Mouse (Mus musculus) small intestine, adult 2 months (tissue): Measurements from ENCODE around the gene Lcp1. TPM values are rescaled to one million over a fixed set of nuclear protein-coding genes. Genes with fewer than 3 reads are reported as not detected.

Experiments used
- H3K27ac ChIP-seq: fragments of 200-500 bp; 2 replicates; pipeline ENCODE4 v1.5.1; 2012; ENCODE audit warnings: low read depth, low read length, control low read depth, inconsistent platforms; ENCODE audit not compliant: insufficient read depth
- H3K27me3 ChIP-seq: fragments of 200-500 bp; 2 replicates; pipeline ENCODE4 v1.6.1; 2012; ENCODE audit warnings: mild to moderate bottlenecking, moderate library complexity, low read length, inconsistent platforms; ENCODE audit not compliant: control insufficient read depth, insufficient read depth
- H3K36me3 ChIP-seq: fragments of 200-500 bp; 2 replicates; pipeline ENCODE4 v1.6.1; 2012; ENCODE audit warnings: mild to moderate bottlenecking, low read length, control low read depth, inconsistent platforms; ENCODE audit not compliant: control insufficient read depth, insufficient read depth
- H3K4me1 ChIP-seq: fragments of 200-500 bp; 2 replicates; pipeline ENCODE4 v1.6.1; 2012; ENCODE audit warnings: low read length, inconsistent platforms, mixed read lengths; ENCODE audit not compliant: control insufficient read depth, insufficient read depth, insufficient read length
- H3K4me3 ChIP-seq: fragments of 200-500 bp; 2 replicates; pipeline ENCODE4 v1.5.1; 2012; ENCODE audit warnings: low read depth, mild to moderate bottlenecking, control low read depth, inconsistent platforms, low read length, moderate library complexity
- CTCF ChIP-seq: fragments of 200-500 bp; IDR thresholded peaks from 2 replicates; pipeline ENCODE4 v1.5.1; 2012; ENCODE audit warnings: low read depth, mild to moderate bottlenecking, control low read depth, inconsistent platforms, low read length, moderate library complexity, mixed read lengths; ENCODE audit not compliant: insufficient replicate concordance, insufficient read length; ENCODE audit errors: extremely low read depth
- POLR2A ChIP-seq: fragments of 200-500 bp; IDR thresholded peaks from 2 replicates; pipeline ENCODE4 v1.6.1; 2012; ENCODE audit warnings: low read depth, mild to moderate bottlenecking, control low read depth, inconsistent platforms, low read length, moderate library complexity
- WGBS: fragments of 180-500 bp; shearing (Covaris S2); methylation state at CpG from one replicate; pipeline ENCODE4 v1.1.7; 2018; 5-methylcytosine and 5-hydroxymethylcytosine counted together
- polyA plus RNA-seq: library from polyadenylated mRNA; depleted of rRNA; stranded (reverse); fragments of >200 nt; gene quantifications from 2 replicates; pipeline ENCODE4 v1.2.3, GENCODE M21; 2012

Gene Lcp1
- polyA plus RNA-seq, 1 experiment = 5.6 TPM

GRCm38 (mm10) chr14:75164345-75164744 lies 33.4 kb downstream of the Lcp1 start:
- 89% methylated on average over 9 of the region's 9 CpGs for WGBS
- H3K27ac ChIP-seq = no peak overlapping the region
- TF ChIP-seq CTCF (no peak), POLR2A (no peak)
- H3K4me3 ChIP-seq = no peak overlapping the region
- H3K27me3 ChIP-seq = no peaks in the 10 kb centered on the region
- no peaks in the 10 kb centered on the region for H3K36me3 ChIP-seq
- peaks cover 2% of the 10 kb centered on the region; the same call in 1 of the 2 replicates for H3K4me1 ChIP-seq

- peaks cover 2% of the 10 kb centered on the region; the same call in 1 of the 2 replicates for H3K4me1 ChIP-seq
- H3K36me3 ChIP-seq = no peaks in the 10 kb centered on the region
- H3K4me3 ChIP-seq = no peak overlapping the region
- 27% methylated on average over 2 of the region's 2 CpGs for WGBS
- H3K27me3 ChIP-seq = no peaks in the 10 kb centered on the region
- TF ChIP-seq POLR2A (no peak), CTCF (no peak)
- H3K27ac ChIP-seq = no peak overlapping the region
These were observed 34.8 kb downstream of the Lcp1 start for GRCm38 (mm10) chr14:75165574-75166131.

GRCm38 (mm10) chr14:75168501-75168900 lies 37.6 kb downstream of the Lcp1 start:
- TF ChIP-seq POLR2A (no peak), CTCF (no peak)
- Histone ChIP-seq H3K4me1 (peaks cover 2% of the 10 kb centered on the region; the same call in 1 of the 2 replicates), H3K4me3 (no peak overlapping the region), H3K36me3 (no peaks in the 10 kb centered on the region), H3K27ac (no peak overlapping the region), H3K27me3 (no peaks in the 10 kb centered on the region)
- WGBS = 63% methylated on average over 3 of the region's 3 CpGs

- Histone ChIP-seq H3K4me3 (no peak overlapping the region), H3K27ac (no peak overlapping the region), H3K27me3 (no peaks in the 10 kb centered on the region), H3K36me3 (no peaks in the 10 kb centered on the region), H3K4me1 (peaks cover 7% of the 10 kb centered on the region; the same call in 1 of the 2 replicates)
- 78% methylated on average over 1 of the region's 1 CpGs for WGBS
- TF ChIP-seq CTCF = no peak
- TF ChIP-seq POLR2A = no peak
These were observed 39.6 kb downstream of the Lcp1 start for GRCm38 (mm10) chr14:75170546-75170945.

GRCm38 (mm10) chr14:75174296-75174695 lies 43.4 kb downstream of the Lcp1 start:
- TF ChIP-seq POLR2A (no peak), CTCF (no peak)
- WGBS = 37% methylated on average over 8 of the region's 8 CpGs
- H3K27me3 ChIP-seq = no peaks in the 10 kb centered on the region
- no peak overlapping the region; the same call in 1 of the 2 replicates for H3K27ac ChIP-seq
- H3K36me3 ChIP-seq = no peaks in the 10 kb centered on the region
- H3K4me1 ChIP-seq = peaks cover 14% of the 10 kb centered on the region; the same call in 1 of the 2 replicates
- H3K4me3 ChIP-seq = no peak overlapping the region

GRCm38 (mm10) chr14:75174731-75175555 lies 44.0 kb downstream of the Lcp1 start:
- TF ChIP-seq CTCF = no peak
- TF ChIP-seq POLR2A = no peak
- peaks cover 14% of the 10 kb centered on the region; the same call in 1 of the 2 replicates for H3K4me1 ChIP-seq
- H3K27ac ChIP-seq = peak overlapping the region; percentile 16; the same call in 1 of the 2 replicates
- no peaks in the 10 kb centered on the region for H3K27me3 ChIP-seq
- no peaks in the 10 kb centered on the region for H3K36me3 ChIP-seq
- no peak overlapping the region for H3K4me3 ChIP-seq
- WGBS = 82% methylated on average over 9 of the region's 9 CpGs

GRCm38 (mm10) chr14:75175781-75176180 lies 44.9 kb downstream of the Lcp1 start:
- 82% methylated on average over 7 of the region's 7 CpGs for WGBS
- Histone ChIP-seq H3K4me1 (peaks cover 14% of the 10 kb centered on the region; the same call in 1 of the 2 replicates), H3K36me3 (no peaks in the 10 kb centered on the region), H3K27ac (peak overlapping the region; percentile 52), H3K4me3 (no peak overlapping the region), H3K27me3 (no peaks in the 10 kb centered on the region)
- no peak for TF ChIP-seq POLR2A
- no peak for TF ChIP-seq CTCF
